Mouse (Mus musculus) forebrain, embryonic 16.5 days (tissue): ENCODE measurements around the gene Thbs1. TPM values are rescaled to one million over a fixed set of nuclear protein-coding genes. Genes with fewer than 3 reads are reported as not detected.
A peak's percentile ranks its signal among the peaks of the same experiment; 100 is the strongest.

Source experiments
- ATAC-seq: fragments of 200-750 bp; cut with Nextera tagmentation; 2 replicates; pipeline ENCODE4 v1.8.0; 2017; ENCODE audit warnings: mild to moderate bottlenecking, moderate library complexity
- H3K27ac ChIP-seq: fragments of 300-500 bp; sonication (generic); 2 replicates; pipeline ENCODE4 v1.5.1; 2014; ENCODE audit warnings: low read length, control low read depth
- H3K27me3 ChIP-seq: fragments of 300-500 bp; sonication (generic); replicated peaks from 2 replicates; pipeline ENCODE4 v1.6.1; 2014; ENCODE audit warnings: low read length; ENCODE audit not compliant: control insufficient read depth, insufficient read depth
- H3K36me3 ChIP-seq: fragments of 300-500 bp; sonication (generic); 2 replicates; pipeline ENCODE4 v1.6.1; 2014; ENCODE audit not compliant: control insufficient read depth, insufficient read depth
- H3K4me1 ChIP-seq: fragments of 300-500 bp; sonication (generic); replicated peaks from 2 replicates; pipeline ENCODE4 v1.6.1; 2014; ENCODE audit warnings: low read length; ENCODE audit not compliant: control insufficient read depth, insufficient read depth
- H3K4me2 ChIP-seq: fragments of 300-500 bp; sonication (generic); 2 replicates; pipeline ENCODE4 v1.6.1; 2014; ENCODE audit warnings: mild to moderate bottlenecking, low read length, control low read depth
- H3K4me3 ChIP-seq: fragments of 300-500 bp; sonication (generic); replicated peaks from 2 replicates; pipeline ENCODE4 v1.5.1; 2014; ENCODE audit warnings: mild to moderate bottlenecking, low read length, control low read depth
- H3K9ac ChIP-seq: fragments of 300-500 bp; sonication (generic); replicated peaks from 2 replicates; pipeline ENCODE4 v1.6.1; 2014; ENCODE audit warnings: low read depth, low read length, control low read depth
- H3K9me3 ChIP-seq: fragments of 300-500 bp; sonication (generic); 2 replicates; pipeline ENCODE4 v1.6.1; 2016; ENCODE audit warnings: low read length; ENCODE audit not compliant: control insufficient read depth
- WGBS: fragments of 180-500 bp; shearing (Covaris S2); extraction: QIAGEN DNeasy Blood & Tissue Kit; methylation state at CpG from one replicate; pipeline ENCODE4 v1.1.7; 2014; 5-methylcytosine and 5-hydroxymethylcytosine counted together
- polyA plus RNA-seq: library from polyadenylated mRNA; unstranded; fragments of >200 nt; fragmentation: Nextera tagmentation; extraction: Ambion mirVana; gene quantifications from 2 replicates; pipeline ENCODE4 v1.2.1, GENCODE M21; 2015

The Thbs1 gene
- 11.5 and 17.3 TPM in 2 replicates for polyA plus RNA-seq

GRCm38 (mm10) chr2:118111488-118112131 is at the start of gene Thbs1:
Gene Thbs1 (plus strand): TSS chr2:118111876.
- peak; percentile 80 for ATAC-seq
- Histone ChIP-seq H3K27me3 (0 out of 2 replicates have a peak, but pooled peaks cover 5% of the 10 kb centered on the region), H3K9ac (peak within 1 kb of the TSS; percentile 50), H3K36me3 (no peaks in the 10 kb centered on the region), H3K9me3 (no peaks in the 10 kb centered on the region), H3K4me1 (peaks cover 24% of the 10 kb centered on the region), H3K27ac (no peak within 1 kb of the TSS), H3K4me2 (peak within 1 kb of the TSS; percentile 83), H3K4me3 (peak within 1 kb of the TSS; percentile 55)
- 0% methylated on average over 36 of the region's 36 CpGs for WGBS

GRCm38 (mm10) chr2:118064121-118064764 is 47.4 kb upstream of the Thbs1 start:
- Histone ChIP-seq H3K9me3 (no peaks in the 10 kb centered on the region), H3K4me2 (no peak overlapping the region), H3K27me3 (no peaks in the 10 kb centered on the region), H3K9ac (no peak overlapping the region), H3K36me3 (no peaks in the 10 kb centered on the region), H3K27ac (no peak overlapping the region), H3K4me1 (no peaks in the 10 kb centered on the region), H3K4me3 (no peak overlapping the region)
- no peak for ATAC-seq
- WGBS, result 90% methylated on average over 11 of the region's 11 CpGs

- H3K4me3 ChIP-seq, result no peak overlapping the region
- no peak overlapping the region for H3K27ac ChIP-seq
- ATAC-seq, result no peak
- 81% methylated on average over 8 of the region's 8 CpGs for WGBS
- no peaks in the 10 kb centered on the region for H3K4me1 ChIP-seq
- no peaks in the 10 kb centered on the region for H3K36me3 ChIP-seq
- no peaks in the 10 kb centered on the region for H3K9me3 ChIP-seq
- no peak overlapping the region for H3K9ac ChIP-seq
- H3K27me3 ChIP-seq, result no peaks in the 10 kb centered on the region
- H3K4me2 ChIP-seq, result no peak overlapping the region
These were observed 45.5 kb upstream of the Thbs1 start for GRCm38 (mm10) chr2:118066065-118066770.

GRCm38 (mm10) chr2:118069975-118070374 is 41.7 kb upstream of the Thbs1 start:
- 81% methylated on average over 5 of the region's 5 CpGs for WGBS
- H3K4me1 ChIP-seq, result no peaks in the 10 kb centered on the region
- no peak overlapping the region for H3K27ac ChIP-seq
- H3K9ac ChIP-seq, result no peak overlapping the region
- H3K4me3 ChIP-seq, result no peak overlapping the region
- no peak for ATAC-seq
- H3K27me3 ChIP-seq, result no peaks in the 10 kb centered on the region
- no peaks in the 10 kb centered on the region for H3K9me3 ChIP-seq
- H3K36me3 ChIP-seq, result no peaks in the 10 kb centered on the region
- H3K4me2 ChIP-seq, result no peak overlapping the region

- Histone ChIP-seq H3K4me1 (no peaks in the 10 kb centered on the region), H3K4me3 (no peak overlapping the region), H3K9ac (no peak overlapping the region), H3K4me2 (no peak overlapping the region), H3K36me3 (no peaks in the 10 kb centered on the region), H3K27ac (no peak overlapping the region), H3K9me3 (no peaks in the 10 kb centered on the region), H3K27me3 (no peaks in the 10 kb centered on the region)
- no peak for ATAC-seq
- 89% methylated on average over 7 of the region's 7 CpGs for WGBS
These were observed 38.8 kb upstream of the Thbs1 start for GRCm38 (mm10) chr2:118072811-118073372.

GRCm38 (mm10) chr2:118074030-118074429 is 37.6 kb upstream of the Thbs1 start:
- H3K27ac ChIP-seq, result no peak overlapping the region
- H3K4me1 ChIP-seq, result no peaks in the 10 kb centered on the region
- no peaks in the 10 kb centered on the region for H3K9me3 ChIP-seq
- no peak for ATAC-seq
- no peak overlapping the region for H3K9ac ChIP-seq
- WGBS, result 37% methylated on average over 2 of the region's 2 CpGs
- no peaks in the 10 kb centered on the region for H3K36me3 ChIP-seq
- no peak overlapping the region for H3K4me2 ChIP-seq
- H3K27me3 ChIP-seq, result no peaks in the 10 kb centered on the region
- no peak overlapping the region for H3K4me3 ChIP-seq

- H3K9me3 ChIP-seq, result no peaks in the 10 kb centered on the region
- no peak overlapping the region for H3K4me3 ChIP-seq
- H3K36me3 ChIP-seq, result no peaks in the 10 kb centered on the region
- no peaks in the 10 kb centered on the region for H3K27me3 ChIP-seq
- H3K4me1 ChIP-seq, result no peaks in the 10 kb centered on the region
- 91% methylated on average over 4 of the region's 4 CpGs for WGBS
- ATAC-seq, result no peak
- H3K9ac ChIP-seq, result no peak overlapping the region
- H3K4me2 ChIP-seq, result no peak overlapping the region
- H3K27ac ChIP-seq, result no peak overlapping the region
These were observed 36.5 kb upstream of the Thbs1 start for GRCm38 (mm10) chr2:118075165-118075564.

- H3K4me1 ChIP-seq, result no peaks in the 10 kb centered on the region
- WGBS, result 81% methylated on average over 4 of the region's 4 CpGs
- no peaks in the 10 kb centered on the region for H3K36me3 ChIP-seq
- H3K27me3 ChIP-seq, result no peaks in the 10 kb centered on the region
- ATAC-seq, result no peak
- H3K9me3 ChIP-seq, result no peaks in the 10 kb centered on the region
- H3K4me3 ChIP-seq, result no peak overlapping the region
- no peak overlapping the region for H3K9ac ChIP-seq
- H3K4me2 ChIP-seq, result no peak overlapping the region
- H3K27ac ChIP-seq, result no peak overlapping the region; the same call in 1 of the 2 replicates
These were observed 32.5 kb upstream of the Thbs1 start for GRCm38 (mm10) chr2:118079131-118079530.

GRCm38 (mm10) chr2:118081581-118081980 is 30.1 kb upstream of the Thbs1 start:
- no peaks in the 10 kb centered on the region for H3K4me1 ChIP-seq

More at GRCm38 (mm10) chr2:118081581-118081980, 30.1 kb upstream of the Thbs1 start:
- Histone ChIP-seq H3K27ac (no peak overlapping the region), H3K4me2 (no peak overlapping the region), H3K27me3 (no peaks in the 10 kb centered on the region), H3K4me3 (no peak overlapping the region), H3K36me3 (no peaks in the 10 kb centered on the region), H3K9me3 (no peaks in the 10 kb centered on the region), H3K9ac (no peak overlapping the region)
- WGBS, result 76% methylated on average over 5 of the region's 5 CpGs
- no peak for ATAC-seq
